Mouse (Mus musculus) forebrain, embryonic 12.5 days (tissue): ENCODE data around the gene Grip1. TPM values are rescaled to one million over a fixed set of nuclear protein-coding genes. Genes with fewer than 3 reads are reported as not detected.

Experiments
- ATAC-seq: fragments of 200-750 bp; cut with Nextera tagmentation; 2 replicates; pipeline ENCODE4 v1.8.0; 2017; ENCODE audit warnings: moderate TSS enrichment; ENCODE audit not compliant: low FRiP score
- H3K27ac ChIP-seq: fragments of 300-500 bp; sonication (generic); 2 replicates; pipeline ENCODE4 v1.5.1; 2016; ENCODE audit warnings: mild to moderate bottlenecking
- H3K27me3 ChIP-seq: fragments of 300-500 bp; sonication (generic); 2 replicates; pipeline ENCODE4 v1.6.1; 2016; ENCODE audit warnings: mild to moderate bottlenecking
- H3K36me3 ChIP-seq: fragments of 300-500 bp; sonication (generic); replicated peaks from 2 replicates; pipeline ENCODE4 v1.6.1; 2016; ENCODE audit warnings: mild to moderate bottlenecking
- H3K4me1 ChIP-seq: fragments of 300-500 bp; sonication (generic); 2 replicates; pipeline ENCODE4 v1.6.1; 2016
- H3K4me2 ChIP-seq: fragments of 300-500 bp; sonication (generic); 2 replicates; pipeline ENCODE4 v1.6.1; 2016; ENCODE audit warnings: mild to moderate bottlenecking, moderate library complexity
- H3K4me3 ChIP-seq: fragments of 300-500 bp; sonication (generic); replicated peaks from 2 replicates; pipeline ENCODE4 v1.5.1; 2016; ENCODE audit warnings: mild to moderate bottlenecking
- H3K9ac ChIP-seq: fragments of 300-500 bp; sonication (generic); 2 replicates; pipeline ENCODE4 v1.6.1; 2016; ENCODE audit warnings: mild to moderate bottlenecking
- H3K9me3 ChIP-seq: fragments of 300-500 bp; sonication (generic); 2 replicates; pipeline ENCODE4 v1.6.1; 2016
- WGBS: fragments of 180-500 bp; shearing (Covaris S2); methylation state at CpG from one replicate; pipeline ENCODE4 v1.1.7; 2016; 5-methylcytosine and 5-hydroxymethylcytosine counted together
- polyA plus RNA-seq: library from polyadenylated mRNA; unstranded; fragments of >200 nt; fragmentation: Nextera tagmentation; extraction: Ambion mirVana; gene quantifications from 2 replicates; pipeline ENCODE4 v1.2.1, GENCODE M21; 2016

Gene Grip1
- polyA plus RNA-seq, 1 experiment from 2014 or later, result 12.5 TPM

- H3K4me1 ChIP-seq, result no peaks in the 10 kb centered on the region
- H3K36me3 ChIP-seq, result no peaks in the 10 kb centered on the region
- no peak overlapping the region for H3K27ac ChIP-seq
- 78% methylated on average over 6 of the region's 6 CpGs for whole genome bisulfite sequencing
- H3K27me3 ChIP-seq, result no peaks in the 10 kb centered on the region
- H3K4me3 ChIP-seq, result no peak overlapping the region
- H3K4me2 ChIP-seq, result no peak overlapping the region
- H3K9ac ChIP-seq, result no peak overlapping the region
- H3K9me3 ChIP-seq, result no peaks in the 10 kb centered on the region
- no peak for ATAC-seq
Observed at GRCm38 (mm10) chr10:119634544-119634943, 180.9 kb downstream of the Grip1 start.

GRCm38 (mm10) chr10:119640534-119640933 is 186.9 kb downstream of the Grip1 start:
- H3K36me3 ChIP-seq, result no peaks in the 10 kb centered on the region
- WGBS, result 87% methylated on average over 10 of the region's 10 CpGs
- 0 out of 2 replicates have a peak, but pooled peaks have one; percentile 51 for ATAC-seq
- H3K4me2 ChIP-seq, result no peak overlapping the region
- no peaks in the 10 kb centered on the region for H3K27me3 ChIP-seq
- peaks cover 21% of the 10 kb centered on the region for H3K4me1 ChIP-seq
- H3K27ac ChIP-seq, result no peak overlapping the region
- no peak overlapping the region for H3K9ac ChIP-seq
- H3K4me3 ChIP-seq, result no peak overlapping the region
- no peaks in the 10 kb centered on the region for H3K9me3 ChIP-seq

- WGBS, result 58% methylated on average over 12 of the region's 12 CpGs
- Histone ChIP-seq H3K36me3 (no peaks in the 10 kb centered on the region), H3K9ac (no peak overlapping the region), H3K4me3 (no peak overlapping the region), H3K9me3 (no peaks in the 10 kb centered on the region), H3K27me3 (no peaks in the 10 kb centered on the region), H3K27ac (no peak overlapping the region), H3K4me1 (peaks cover 21% of the 10 kb centered on the region), H3K4me2 (no peak overlapping the region)
- peak; percentile 49 for ATAC-seq
Observed at GRCm38 (mm10) chr10:119641011-119641410, 187.4 kb downstream of the Grip1 start.

- H3K27me3 ChIP-seq, result no peaks in the 10 kb centered on the region
- no peak overlapping the region for H3K9ac ChIP-seq
- H3K9me3 ChIP-seq, result no peaks in the 10 kb centered on the region
- H3K4me1 ChIP-seq, result peaks cover 21% of the 10 kb centered on the region
- 62% methylated on average over 5 of the region's 5 CpGs for WGBS
- H3K4me3 ChIP-seq, result no peak overlapping the region
- H3K36me3 ChIP-seq, result no peaks in the 10 kb centered on the region
- no peak for ATAC-seq
- H3K4me2 ChIP-seq, result no peak overlapping the region
- H3K27ac ChIP-seq, result no peak overlapping the region
Observed at GRCm38 (mm10) chr10:119644289-119644688, 190.7 kb downstream of the Grip1 start.

GRCm38 (mm10) chr10:119646500-119647439 is 193.1 kb downstream of the Grip1 start:
- no peaks in the 10 kb centered on the region for H3K9me3 ChIP-seq
- H3K27ac ChIP-seq, result no peak overlapping the region
- 67% methylated on average over 29 of the region's 29 CpGs for WGBS
- no peak overlapping the region for H3K9ac ChIP-seq
- no peak overlapping the region for H3K4me2 ChIP-seq
- peaks cover 14% of the 10 kb centered on the region; the same call in 1 of the 2 replicates for H3K4me1 ChIP-seq
- 0 out of 2 replicates have a peak, but pooled peaks have one; percentile 20 for ATAC-seq
- no peaks in the 10 kb centered on the region for H3K36me3 ChIP-seq
- no peaks in the 10 kb centered on the region for H3K27me3 ChIP-seq
- H3K4me3 ChIP-seq, result no peak overlapping the region

GRCm38 (mm10) chr10:119660677-119661353 is 207.2 kb downstream of the Grip1 start:
- no peak for ATAC-seq
- H3K4me3 ChIP-seq, result no peak overlapping the region
- H3K27ac ChIP-seq, result no peak overlapping the region
- 0 out of 2 replicates have a peak, but pooled peaks cover 11% of the 10 kb centered on the region for H3K9me3 ChIP-seq
- no peaks in the 10 kb centered on the region for H3K36me3 ChIP-seq
- no peaks in the 10 kb centered on the region for H3K27me3 ChIP-seq
- no peak overlapping the region for H3K4me2 ChIP-seq
- H3K4me1 ChIP-seq, result peaks cover 12% of the 10 kb centered on the region; the same call in 1 of the 2 replicates
- no peak overlapping the region for H3K9ac ChIP-seq
- 64% methylated on average over 7 of the region's 7 CpGs for WGBS

- Histone ChIP-seq H3K4me1 (peaks cover 18% of the 10 kb centered on the region; the same call in 1 of the 2 replicates), H3K4me3 (no peak overlapping the region), H3K9me3 (no peaks in the 10 kb centered on the region), H3K36me3 (no peaks in the 10 kb centered on the region), H3K9ac (no peak overlapping the region), H3K27me3 (no peaks in the 10 kb centered on the region), H3K4me2 (no peak overlapping the region), H3K27ac (no peak overlapping the region)
- WGBS, result 85% methylated on average over 9 of the region's 9 CpGs
- ATAC-seq, result no peak
Observed at GRCm38 (mm10) chr10:119663586-119663985, 210.0 kb downstream of the Grip1 start.

GRCm38 (mm10) chr10:119666386-119666785 is 212.8 kb downstream of the Grip1 start:
- no peaks in the 10 kb centered on the region for H3K27me3 ChIP-seq
- ATAC-seq, result no peak
- no peak overlapping the region for H3K27ac ChIP-seq
- H3K4me3 ChIP-seq, result no peak overlapping the region
- H3K4me1 ChIP-seq, result peaks cover 14% of the 10 kb centered on the region
- 85% methylated on average over 11 of the region's 11 CpGs for WGBS
- no peaks in the 10 kb centered on the region for H3K36me3 ChIP-seq
- no peak overlapping the region for H3K9ac ChIP-seq
- H3K4me2 ChIP-seq, result no peak overlapping the region
- H3K9me3 ChIP-seq, result no peaks in the 10 kb centered on the region

- no peak for ATAC-seq
- Histone ChIP-seq H3K27me3 (no peaks in the 10 kb centered on the region), H3K9me3 (no peaks in the 10 kb centered on the region), H3K36me3 (no peaks in the 10 kb centered on the region), H3K4me2 (no peak overlapping the region), H3K9ac (no peak overlapping the region), H3K4me3 (no peak overlapping the region), H3K4me1 (peaks cover 17% of the 10 kb centered on the region), H3K27ac (no peak overlapping the region)
- WGBS, result 54% methylated on average over 7 of the region's 7 CpGs
Observed at GRCm38 (mm10) chr10:119670456-119670855, 216.8 kb downstream of the Grip1 start.

- no peak overlapping the region for H3K9ac ChIP-seq
Observed at GRCm38 (mm10) chr10:119684377-119684826, 230.8 kb downstream of the Grip1 start.

GRCm38 (mm10) chr10:119691358-119692083 is 237.9 kb downstream of the Grip1 start:
- Histone ChIP-seq H3K36me3 (no peaks in the 10 kb centered on the region), H3K4me1 (peaks cover 45% of the 10 kb centered on the region), H3K9ac (peak overlapping the region; percentile 54), H3K27me3 (0 out of 2 replicates have a peak, but pooled peaks cover 4% of the 10 kb centered on the region), H3K4me3 (peak overlapping the region; percentile 49), H3K9me3 (no peaks in the 10 kb centered on the region), H3K4me2 (peak overlapping the region; percentile 70), H3K27ac (peak overlapping the region; percentile 85)
- ATAC-seq, result peak; percentile 88
- 1% methylated on average over 16 of the region's 16 CpGs for WGBS

More at GRCm38 (mm10) chr10:119684377-119684826, 230.8 kb downstream of the Grip1 start:
- H3K4me2 ChIP-seq, result no peak overlapping the region
- H3K4me3 ChIP-seq, result no peak overlapping the region
- no peaks in the 10 kb centered on the region for H3K9me3 ChIP-seq
- WGBS, result 13% methylated on average over 3 of the region's 3 CpGs
- H3K4me1 ChIP-seq, result peaks cover 37% of the 10 kb centered on the region
- peak overlapping the region; percentile 62 for H3K27ac ChIP-seq
- ATAC-seq, result peak; percentile 73
- no peaks in the 10 kb centered on the region for H3K27me3 ChIP-seq
- H3K36me3 ChIP-seq, result no peaks in the 10 kb centered on the region
